Mouse (Mus musculus) left cerebral cortex, postnatal 10 days (tissue): ENCODE data around the gene Rassf1. TPM values are rescaled to one million over a fixed set of nuclear protein-coding genes. Genes with fewer than 3 reads are reported as not detected.
A peak's percentile ranks its signal among the peaks of the same experiment; 100 is the strongest.
"Not testable (repeated sequence)": the region's sequence is repeated elsewhere in the genome, so short reads cannot be mapped to it uniquely, and the experiment has no call there.

ENCODE experiments used
- DNase-seq, 2 experiments: peaks; one replicate each; pipeline ENCODE4 v3.0.0; 2021 to 2022; ENCODE audit warnings: low spot score in 2 of 2, mixed read lengths in 1 of 2; ENCODE audit errors: extremely low spot score in 1 of 2
- intact Hi-C: fragments of 180-260 bp; cut with DNase I; formaldehyde crosslinking; loops from one replicate; pipeline ENCODE4 v1.15.1; 2025
- total RNA-seq, 2 experiments: library from RNA; stranded (reverse); gene quantifications; 2 replicates each; pipeline ENCODE4 v1.2.3; 2021

Rassf1 gene
- total RNA-seq, 2 experiments from 2014 or later = 14.7 to 14.9 TPM

DNA sequence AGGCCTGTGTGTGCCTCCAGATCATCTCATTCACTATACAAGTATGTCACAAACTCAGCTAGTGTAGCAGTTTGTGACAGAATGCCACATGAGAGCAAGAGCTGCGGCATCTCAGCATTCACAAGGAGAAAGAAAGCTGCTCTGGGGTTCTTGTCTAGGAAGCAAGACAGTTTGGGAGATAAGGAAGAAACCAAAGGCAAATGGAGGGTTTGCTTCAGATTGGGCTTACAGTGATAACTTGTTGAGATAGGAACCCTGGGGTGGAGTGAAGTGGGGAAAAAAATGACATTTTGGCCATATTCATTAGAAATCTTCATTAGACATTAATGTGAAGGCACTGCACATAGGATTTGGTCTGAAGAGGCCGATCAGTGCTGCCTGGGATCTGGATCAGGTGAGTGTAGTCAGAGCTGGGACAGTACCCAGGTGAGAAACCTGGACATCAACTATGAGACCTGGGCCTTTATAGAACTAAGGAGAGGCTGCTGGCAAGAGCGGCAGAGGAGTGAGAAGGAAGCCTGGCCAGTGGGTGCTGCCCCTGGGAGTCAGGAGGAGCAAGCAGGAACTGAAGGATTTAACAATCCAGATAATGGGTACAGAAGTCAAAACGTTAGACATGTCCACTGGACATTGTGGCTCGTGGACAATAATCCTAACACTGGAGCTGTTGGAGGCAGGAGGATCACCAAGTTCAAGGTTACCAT, 1.5 kb downstream of the Rassf1 start:
- intact Hi-C loops = no loop called here
- no peak for DNase-seq

DNA sequence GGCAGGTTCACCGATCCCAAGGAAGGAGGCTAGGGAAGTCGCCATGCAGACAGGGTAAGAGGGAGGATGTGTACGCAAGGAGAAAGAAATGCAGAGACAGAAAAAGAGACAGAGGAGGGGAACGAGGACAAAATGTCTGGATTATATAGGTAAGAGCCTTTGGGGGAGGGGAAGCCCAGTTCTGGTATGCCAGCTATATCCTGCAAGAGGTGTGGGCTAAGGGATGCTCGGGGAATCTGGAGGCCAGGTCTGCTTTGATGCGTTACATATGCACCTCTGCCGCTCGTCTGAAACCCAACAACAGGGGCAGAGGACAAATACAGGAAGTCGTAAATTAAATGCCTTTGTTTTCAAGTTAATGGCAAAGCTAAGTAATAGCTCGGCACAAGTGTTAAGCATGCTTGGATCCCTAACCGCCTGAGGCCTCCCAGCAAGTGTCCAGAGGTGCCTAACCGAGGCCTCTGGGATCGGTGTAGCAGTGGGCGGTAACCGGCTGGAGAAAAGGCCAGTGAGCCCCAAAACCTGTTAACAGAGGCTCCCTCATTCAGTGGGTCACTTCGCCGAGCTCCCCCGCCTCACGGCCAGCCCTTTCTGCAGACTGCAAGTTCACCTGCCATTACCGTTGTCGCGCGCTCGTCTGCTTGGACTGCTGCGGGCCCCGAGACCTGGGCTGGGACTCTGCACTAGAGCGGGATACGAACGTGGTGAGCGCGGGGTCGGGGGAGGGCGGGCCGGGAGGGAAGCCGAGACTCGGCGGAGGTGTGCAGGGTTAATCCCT, 2.4 kb downstream of the Rassf1 start:
- intact Hi-C loops = no loop called here
- DNase-seq = peak in 1 of 2 experiments; percentile 59

DNA sequence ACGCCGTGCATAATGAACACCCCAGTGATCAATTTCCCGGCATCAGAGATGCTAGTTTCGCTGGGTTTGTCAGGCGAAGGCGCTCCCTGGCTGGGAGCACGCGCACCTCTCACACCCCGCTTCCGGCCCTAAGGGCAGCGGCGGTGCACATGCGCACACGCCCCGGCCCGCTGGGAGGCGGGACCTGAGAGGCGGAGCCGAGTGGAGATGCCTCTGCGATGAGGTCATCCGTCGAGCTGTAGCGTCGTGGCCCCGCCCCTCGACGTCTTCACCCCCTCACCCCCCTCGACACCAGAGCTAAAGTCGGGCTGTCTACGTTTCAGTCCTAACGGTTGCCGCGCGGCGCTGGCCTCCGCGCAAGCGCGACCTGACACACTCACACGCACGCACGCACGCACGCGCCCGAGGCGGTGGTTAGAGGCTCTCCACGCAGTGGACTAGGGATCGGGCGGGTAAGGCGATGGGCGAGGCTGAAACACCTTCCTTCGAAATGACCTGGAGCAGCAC, 3.0 kb downstream of the Rassf1 start:
- intact Hi-C loops = no loop called here
- peak; percentile 92 to 96 for DNase-seq

DNA sequence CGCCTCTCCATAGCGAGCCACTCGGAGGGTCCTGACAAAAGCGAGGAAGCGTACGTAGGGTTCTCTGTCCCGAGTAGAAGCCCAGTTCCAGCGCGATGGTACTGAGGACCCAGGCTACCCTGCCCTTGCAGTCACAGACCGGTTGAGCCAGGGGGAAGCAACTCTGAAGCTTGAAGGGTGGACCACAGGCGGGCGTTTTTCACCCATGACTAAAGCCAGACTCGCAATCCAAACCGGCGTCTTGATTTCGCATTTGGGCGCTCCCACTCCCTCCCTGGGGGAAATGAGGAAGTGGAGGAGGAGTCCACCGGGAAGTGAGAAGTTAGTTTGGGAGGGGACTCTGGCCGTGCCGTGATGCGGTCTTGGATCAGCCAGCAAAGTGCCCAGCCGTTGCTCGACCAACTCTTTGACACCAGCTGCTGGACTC, 3.7 kb downstream of the Rassf1 start:
- intact Hi-C loops = no loop called here
- peak in 1 of 2 experiments; percentile 75 for DNase-seq

DNA sequence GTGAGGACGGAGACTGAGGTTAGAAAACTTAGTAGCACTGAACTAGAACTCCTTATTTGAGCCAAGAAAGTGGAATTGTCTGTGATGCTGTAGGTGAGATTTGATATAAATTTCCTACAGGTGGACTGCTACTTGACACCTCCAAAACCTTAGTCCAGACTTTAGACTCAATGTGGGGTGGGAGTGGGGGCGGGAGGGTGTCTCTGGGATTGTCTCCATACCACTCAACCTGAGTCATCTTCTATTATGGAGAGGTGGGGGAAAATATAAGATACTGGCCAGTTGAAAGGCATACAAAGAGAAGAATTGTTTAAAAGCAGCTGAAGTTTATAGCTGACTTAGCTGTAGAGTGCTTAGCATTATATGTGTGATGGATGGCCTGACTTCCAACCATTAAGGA, 4.3 kb downstream of the Rassf1 start:
- DNase-seq = no peak
- intact Hi-C loops = no loop called here

GRCm38 (mm10) chr9:107556346-107556745, 5.0 kb downstream of the Rassf1 start:
- no peak for DNase-seq
- intact Hi-C loops = no loop called here

GRCm38 (mm10) chr9:107563029-107563581, 11.8 kb downstream of the Rassf1 start, which contains the start of gene Tusc2:
Gene Tusc2 (plus strand): TSS chr9:107563255.
- DNase-seq = peak; percentile 95 to 96
- intact Hi-C loops = no loop called here

- intact Hi-C loops, DNase-seq: not testable (repeated sequence)
Observed at GRCm38 (mm10) chr9:107565556-107565955, 14.2 kb downstream of the Rassf1 start.

DNA sequence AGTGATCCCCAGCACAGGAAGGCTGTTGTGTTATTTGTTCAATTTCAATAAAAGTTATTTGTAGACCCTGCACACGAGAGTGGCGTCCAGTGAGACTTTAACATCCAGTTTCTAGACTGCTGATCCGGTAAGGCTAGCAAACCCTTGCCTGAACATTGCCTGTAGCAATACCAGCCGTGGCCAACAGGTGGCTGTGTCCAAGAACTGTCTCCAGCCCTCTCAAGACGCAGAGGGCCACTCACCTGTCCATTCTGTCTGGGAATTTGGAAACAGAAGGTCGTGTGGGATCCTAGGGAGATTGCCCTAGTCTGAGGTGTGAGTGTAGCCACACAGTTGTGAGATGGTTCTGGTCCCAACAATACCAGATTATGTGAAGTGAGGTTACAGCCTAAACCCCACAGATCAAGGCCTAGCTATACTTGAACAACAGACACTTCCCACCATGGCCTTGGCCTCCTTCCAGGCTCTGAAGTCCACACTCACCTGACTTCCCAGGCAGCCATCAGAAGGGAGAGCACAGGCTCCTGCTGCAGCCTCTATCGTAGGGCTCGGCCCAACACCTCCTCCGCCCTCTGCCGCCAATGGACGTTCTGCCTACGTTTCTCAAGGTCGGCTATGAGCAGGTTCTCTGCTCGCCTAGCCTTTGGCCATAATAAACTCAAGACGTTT, 14.8 kb downstream of the Rassf1 start:
- intact Hi-C loops = no loop called here

GRCm38 (mm10) chr9:107566855-107567254, 15.5 kb downstream of the Rassf1 start:
- intact Hi-C loops = no loop called here
- peak in 1 of 2 experiments; percentile 74 for DNase-seq

More for the DNA sequence above, 14.8 kb downstream of the Rassf1 start:
- DNase-seq = peak; percentile 65 to 89

- intact Hi-C loops = no loop called here
- DNase-seq = peak in 1 of 2 experiments; percentile 73
Observed at GRCm38 (mm10) chr9:107567702-107568319, 16.5 kb downstream of the Rassf1 start, which contains the start of gene Hyal2. Gene Hyal2 (plus strand): TSS chr9:107567945.

DNA sequence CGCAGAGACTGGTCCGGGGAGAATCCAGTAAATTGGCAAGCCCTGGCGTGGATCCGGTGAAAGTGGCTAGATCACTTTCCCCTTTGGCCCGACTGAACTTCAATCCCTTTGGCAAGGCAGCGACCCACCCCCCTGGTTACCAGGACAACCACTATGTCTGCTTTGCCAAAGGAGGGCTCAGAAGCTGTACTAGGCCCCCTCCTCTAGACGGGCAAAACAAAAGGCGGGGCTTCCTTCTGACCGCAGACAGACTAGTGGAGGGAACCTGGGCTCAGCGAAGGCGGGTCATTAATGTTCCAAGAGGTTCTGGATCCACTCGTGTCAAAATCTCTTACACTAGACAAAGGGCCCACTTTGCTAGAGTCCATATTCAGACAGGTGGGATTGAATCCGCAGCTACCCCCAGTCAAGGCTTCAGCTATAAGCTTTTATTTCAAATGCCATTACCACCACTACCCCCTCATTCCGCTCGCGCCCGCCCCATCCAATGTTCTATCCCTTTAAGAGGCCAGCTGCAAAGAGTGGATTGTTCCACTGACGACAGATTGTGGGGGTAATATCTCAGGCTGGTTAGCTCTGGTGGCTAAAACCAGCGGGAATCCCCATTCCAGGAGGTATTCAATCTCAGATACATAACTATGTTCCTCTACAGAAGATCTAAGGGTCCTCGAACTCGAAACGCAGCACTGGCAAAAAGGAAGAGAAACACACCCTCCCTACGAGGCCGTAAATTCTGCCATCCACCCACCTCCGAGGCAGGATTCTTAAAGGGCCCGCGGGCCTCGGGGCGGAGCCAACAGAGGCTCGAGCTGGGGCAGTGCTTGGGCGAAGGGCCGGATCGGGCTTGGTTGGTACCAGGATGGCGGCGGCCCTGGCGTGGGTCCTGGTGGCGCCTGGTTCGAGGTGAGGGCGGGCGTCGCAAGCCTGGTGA, 17.2 kb downstream of the Rassf1 start:
- intact Hi-C loops = no loop called here
- DNase-seq = peak; percentile 76 to 91

GRCm38 (mm10) chr9:107569270-107569669, 17.9 kb downstream of the Rassf1 start:
- no peak for DNase-seq
- intact Hi-C loops = no loop called here

DNA sequence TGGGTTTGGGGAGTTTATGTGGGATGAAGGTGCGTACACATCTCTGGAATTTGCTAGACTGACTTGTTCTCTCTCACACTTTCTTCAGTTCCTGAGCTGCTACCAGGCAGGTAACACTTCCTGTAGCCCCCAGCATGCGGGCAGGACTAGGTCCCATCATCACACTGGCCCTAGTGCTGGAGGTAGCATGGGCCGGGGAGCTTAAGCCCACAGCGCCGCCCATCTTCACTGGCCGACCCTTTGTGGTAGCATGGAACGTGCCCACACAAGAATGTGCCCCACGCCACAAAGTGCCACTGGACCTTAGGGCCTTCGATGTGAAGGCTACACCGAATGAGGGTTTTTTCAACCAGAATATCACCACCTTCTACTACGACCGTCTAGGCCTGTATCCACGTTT, 18.7 kb downstream of the Rassf1 start:
- DNase-seq = no peak
- intact Hi-C loops = no loop called here

GRCm38 (mm10) chr9:107570845-107571244, 19.5 kb downstream of the Rassf1 start:
- intact Hi-C loops = no loop called here
- DNase-seq = no peak

DNA sequence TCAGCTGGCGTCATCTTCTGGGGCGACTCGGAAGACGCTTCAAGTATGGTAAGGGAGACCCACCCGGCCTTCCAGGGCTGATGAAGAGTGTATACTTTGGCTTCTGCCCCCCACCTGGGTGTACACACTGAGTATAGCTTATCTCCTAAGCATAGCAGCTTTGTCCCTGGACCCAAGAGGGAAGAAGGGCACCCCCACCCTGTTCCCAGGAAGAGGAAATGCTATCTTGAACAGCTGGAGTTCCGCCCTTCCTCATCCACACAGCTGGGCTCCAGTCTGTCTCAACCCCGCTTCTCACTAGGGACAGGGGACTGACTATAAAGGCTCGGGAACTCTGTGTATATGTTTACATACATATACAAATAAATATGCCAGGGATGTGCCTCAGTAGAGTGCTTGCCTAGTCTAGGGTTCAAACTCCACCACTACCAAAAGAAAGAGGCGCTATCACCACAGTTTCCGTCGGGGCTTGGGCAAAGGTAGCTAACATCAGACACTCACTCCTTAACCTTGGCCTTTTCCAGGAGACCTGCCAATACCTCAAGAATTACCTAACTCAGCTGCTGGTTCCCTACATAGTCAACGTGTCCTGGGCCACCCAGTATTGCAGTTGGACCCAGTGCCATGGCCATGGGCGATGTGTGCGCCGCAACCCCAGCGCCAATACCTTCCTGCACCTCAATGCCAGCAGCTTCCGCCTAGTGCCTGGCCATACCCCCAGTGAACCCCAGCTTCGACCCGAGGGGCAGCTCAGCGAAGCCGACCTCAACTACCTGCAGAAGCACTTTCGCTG, 20.4 kb downstream of the Rassf1 start:
- intact Hi-C loops = no loop called here
- DNase-seq = no peak

DNA sequence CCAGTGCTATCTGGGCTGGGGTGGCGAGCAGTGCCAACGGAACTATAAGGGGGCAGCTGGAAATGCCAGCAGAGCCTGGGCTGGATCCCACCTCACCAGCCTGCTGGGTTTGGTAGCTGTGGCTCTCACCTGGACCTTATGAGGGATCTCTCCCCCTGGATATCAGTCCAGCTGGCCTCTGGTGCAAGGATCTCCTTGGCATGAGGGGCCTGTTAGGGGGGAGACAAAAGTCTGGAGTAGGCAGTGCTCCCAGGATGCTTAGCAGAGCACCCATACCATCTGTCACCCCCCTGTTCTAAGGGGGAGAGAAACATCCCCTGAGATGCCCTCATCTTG, 20.9 kb downstream of the Rassf1 start:
- intact Hi-C loops = no loop called here
- no peak for DNase-seq
